Mouse (Mus musculus) myocyte (in vitro differentiated cells): ENCODE results near the gene Shank2. TPM values are rescaled to one million over a fixed set of nuclear protein-coding genes. Genes with fewer than 3 reads are reported as not detected.
A peak's percentile ranks its signal among the peaks of the same experiment; 100 is the strongest.

Source experiments
- H3K27me3 ChIP-seq: one replicate; pipeline ENCODE4 v1.6.1; 2011; ENCODE audit not compliant: control insufficient read depth, insufficient read depth, insufficient read length
- H3K36me3 ChIP-seq: one replicate; pipeline ENCODE4 v1.6.1; 2011; ENCODE audit not compliant: control insufficient read depth, insufficient read depth
- H3K4me2 ChIP-seq: one replicate; pipeline ENCODE4 v1.6.1; 2011; ENCODE audit warnings: low read depth, control low read depth
- H3K4me3 ChIP-seq: one replicate; pipeline ENCODE4 v1.5.1; 2011; ENCODE audit warnings: mild to moderate bottlenecking, control low read depth, moderate library complexity
- H3K79me2 ChIP-seq: one replicate; pipeline ENCODE4 v1.6.1; 2011; ENCODE audit not compliant: control insufficient read depth, insufficient read depth
- H3ac ChIP-seq: one replicate; pipeline ENCODE4 v1.6.1; 2011; ENCODE audit not compliant: control insufficient read depth, insufficient read length
- CEBPB ChIP-seq: IDR thresholded peaks from 2 replicates; pipeline ENCODE4 v1.6.1; 2011; ENCODE audit warnings: mild to moderate bottlenecking, moderate library complexity; ENCODE audit not compliant: poor library complexity, insufficient read depth, severe bottlenecking
- E2F4 ChIP-seq: IDR thresholded peaks from one replicate; pipeline ENCODE4 v1.6.1; 2011; ENCODE audit warnings: mild to moderate bottlenecking, control low read depth, moderate library complexity; ENCODE audit not compliant: insufficient read depth
- MAX ChIP-seq: IDR thresholded peaks from one replicate; pipeline ENCODE4 v1.6.1; 2011; ENCODE audit warnings: low read depth, mild to moderate bottlenecking, control low read depth
- MYOD1 ChIP-seq, 3 experiments: IDR thresholded peaks; one replicate each; pipeline ENCODE4 v1.6.1; 2011; ENCODE audit warnings: control low read depth in 2 of 3, low read depth in 2 of 3, mild to moderate bottlenecking in 2 of 3, moderate library complexity in 1 of 3; ENCODE audit not compliant: insufficient read length in 2 of 3, control insufficient read depth in 1 of 3
- MYOG ChIP-seq, 3 experiments: IDR thresholded peaks; one replicate each; pipeline ENCODE4 v1.6.1; 2011; ENCODE audit warnings: control low read depth in 2 of 3, low read depth in 2 of 3, mild to moderate bottlenecking in 2 of 3; ENCODE audit not compliant: insufficient read length in 2 of 3, control insufficient read depth in 1 of 3, insufficient read depth in 1 of 3
- POLR2A ChIP-seq: IDR thresholded peaks from one replicate; pipeline ENCODE4 v1.6.1; 2011; ENCODE audit warnings: low read depth, mild to moderate bottlenecking, control low read depth, moderate library complexity; ENCODE audit not compliant: insufficient read length
- POLR2AphosphoS2 ChIP-seq: IDR thresholded peaks from one replicate; pipeline ENCODE4 v1.6.1; 2011; ENCODE audit warnings: low read depth, control low read depth; ENCODE audit not compliant: insufficient read length
- REST ChIP-seq: IDR thresholded peaks from one replicate; pipeline ENCODE4 v1.6.1; 2011; ENCODE audit warnings: mild to moderate bottlenecking, control low read depth, moderate library complexity; ENCODE audit not compliant: insufficient read depth, insufficient read length
- SRF ChIP-seq: IDR thresholded peaks from one replicate; pipeline ENCODE4 v1.6.1; 2011; ENCODE audit warnings: low read depth; ENCODE audit not compliant: control insufficient read depth, insufficient read length
- TCF12 ChIP-seq: IDR thresholded peaks from one replicate; pipeline ENCODE4 v1.6.1; 2011; ENCODE audit warnings: mild to moderate bottlenecking, control low read depth; ENCODE audit not compliant: poor library complexity, insufficient read depth, severe bottlenecking
- TCF3 ChIP-seq: IDR thresholded peaks from one replicate; pipeline ENCODE4 v1.6.1; 2011; ENCODE audit warnings: low read depth, control low read depth; ENCODE audit not compliant: insufficient read length
- USF1 ChIP-seq: IDR thresholded peaks from one replicate; pipeline ENCODE4 v1.6.1; 2011; ENCODE audit warnings: low read depth, mild to moderate bottlenecking, control low read depth, moderate library complexity
- polyA plus RNA-seq: library from polyadenylated mRNA; unstranded; fragments of >200 nt; fragmentation: generic; extraction: Trizol; gene quantifications from one replicate; pipeline ENCODE4 v1.2.1, GENCODE M21; 2012; ENCODE audit warnings: missing spikeins

The Shank2 gene
- polyA plus RNA-seq, 1 experiment: 0.07 TPM

- Histone ChIP-seq H3K36me3 (no peaks in the 10 kb centered on the region), H3K79me2 (no peaks in the 10 kb centered on the region), H3ac (no peak overlapping the region), H3K4me2 (no peak overlapping the region), H3K4me3 (no peak overlapping the region), H3K27me3 (no peaks in the 10 kb centered on the region)
- no peak for TF ChIP-seq TCF3
- no peak for TF ChIP-seq POLR2A
- no peak for TF ChIP-seq TCF12
- no peak for TF ChIP-seq MYOD1 (IDR thresholded peaks at IDR 0.05; ENCODE audit: control insufficient read depth in 1 of 3, insufficient read length in 2 of 3, low read depth in 2 of 3)
- no peak for TF ChIP-seq MYOG (IDR thresholded peaks at IDR 0.05; ENCODE audit: control insufficient read depth in 1 of 3, insufficient read depth in 1 of 3, insufficient read length in 2 of 3, low read depth in 2 of 3)
- TF ChIP-seq E2F4: no peak
- TF ChIP-seq POLR2AphosphoS2: no peak
- no peak for TF ChIP-seq MAX
- TF ChIP-seq CEBPB: no peak
- TF ChIP-seq USF1: no peak
Measured at GRCm38 (mm10) chr7:144425953-144426352, 424.2 kb downstream of the Shank2 start.

- no peak overlapping the region for H3ac ChIP-seq
- no peaks in the 10 kb centered on the region for H3K36me3 ChIP-seq
- H3K27me3 ChIP-seq: no peaks in the 10 kb centered on the region
- no peaks in the 10 kb centered on the region for H3K79me2 ChIP-seq
- H3K4me3 ChIP-seq: no peak overlapping the region
- no peak overlapping the region for H3K4me2 ChIP-seq
- TF ChIP-seq POLR2A: no peak
Measured at GRCm38 (mm10) chr7:144426594-144426993, 424.9 kb downstream of the Shank2 start.

GRCm38 (mm10) chr7:144427460-144427859, 425.7 kb downstream of the Shank2 start:
- no peak for TF ChIP-seq TCF3
- TF ChIP-seq POLR2AphosphoS2: no peak
- TF ChIP-seq POLR2A: no peak
- TF ChIP-seq E2F4: no peak
- TF ChIP-seq TCF12: no peak
- no peak for TF ChIP-seq MYOG (IDR thresholded peaks at IDR 0.05; ENCODE audit: control insufficient read depth in 1 of 3, insufficient read depth in 1 of 3, insufficient read length in 2 of 3, low read depth in 2 of 3)
- TF ChIP-seq MYOD1 (IDR thresholded peaks at IDR 0.05; ENCODE audit: control insufficient read depth in 1 of 3, insufficient read length in 2 of 3, low read depth in 2 of 3): no peak
- no peak for TF ChIP-seq REST
- TF ChIP-seq USF1: no peak
- TF ChIP-seq CEBPB: no peak
- no peak for TF ChIP-seq SRF
- TF ChIP-seq MAX: no peak
- no peaks in the 10 kb centered on the region for H3K79me2 ChIP-seq
- H3K36me3 ChIP-seq: no peaks in the 10 kb centered on the region
- no peak overlapping the region for H3K4me3 ChIP-seq
- no peaks in the 10 kb centered on the region for H3K27me3 ChIP-seq
- no peak overlapping the region for H3K4me2 ChIP-seq
- no peak overlapping the region for H3ac ChIP-seq

GRCm38 (mm10) chr7:144432920-144433319, 431.2 kb downstream of the Shank2 start:
- no peaks in the 10 kb centered on the region for H3K79me2 ChIP-seq
- no peak overlapping the region for H3ac ChIP-seq
- H3K4me2 ChIP-seq: no peak overlapping the region
- no peak overlapping the region for H3K4me3 ChIP-seq
- H3K36me3 ChIP-seq: peaks cover 5% of the 10 kb centered on the region
- no peaks in the 10 kb centered on the region for H3K27me3 ChIP-seq
- TF ChIP-seq MYOG (IDR thresholded peaks at IDR 0.05; ENCODE audit: control insufficient read depth in 1 of 3, insufficient read depth in 1 of 3, insufficient read length in 2 of 3, low read depth in 2 of 3) (no peak), SRF (no peak)

- no peak for TF ChIP-seq USF1
- no peak for TF ChIP-seq MYOG (IDR thresholded peaks at IDR 0.05; ENCODE audit: control insufficient read depth in 1 of 3, insufficient read depth in 1 of 3, insufficient read length in 2 of 3, low read depth in 2 of 3)
- TF ChIP-seq REST: no peak
- no peak for TF ChIP-seq POLR2AphosphoS2
- TF ChIP-seq CEBPB: no peak
- TF ChIP-seq TCF12: no peak
- no peak for TF ChIP-seq MAX
- TF ChIP-seq POLR2A: no peak
- no peak for TF ChIP-seq E2F4
- TF ChIP-seq TCF3: no peak
- no peak for TF ChIP-seq MYOD1 (IDR thresholded peaks at IDR 0.05; ENCODE audit: control insufficient read depth in 1 of 3, insufficient read length in 2 of 3, low read depth in 2 of 3)
- Histone ChIP-seq H3ac (no peak overlapping the region), H3K36me3 (peaks cover 21% of the 10 kb centered on the region), H3K4me2 (no peak overlapping the region), H3K27me3 (no peaks in the 10 kb centered on the region), H3K79me2 (no peaks in the 10 kb centered on the region), H3K4me3 (no peak overlapping the region)
Measured at GRCm38 (mm10) chr7:144438811-144439210, 437.1 kb downstream of the Shank2 start.

GRCm38 (mm10) chr7:144441466-144441865, 439.7 kb downstream of the Shank2 start:
- no peaks in the 10 kb centered on the region for H3K79me2 ChIP-seq
- H3K36me3 ChIP-seq: peaks cover 38% of the 10 kb centered on the region
- H3ac ChIP-seq: no peak overlapping the region
- TF ChIP-seq MYOG (IDR thresholded peaks at IDR 0.05; ENCODE audit: control insufficient read depth in 1 of 3, insufficient read depth in 1 of 3, insufficient read length in 2 of 3, low read depth in 2 of 3) (peak in 1 of 3 experiments; percentile 30), MYOD1 (IDR thresholded peaks at IDR 0.05; ENCODE audit: control insufficient read depth in 1 of 3, insufficient read length in 2 of 3, low read depth in 2 of 3) (peak in 2 of 3 experiments; percentile 67 to 92), SRF (no peak)
- H3K27me3 ChIP-seq: no peaks in the 10 kb centered on the region
- peak overlapping the region; percentile 50 for H3K4me2 ChIP-seq
- no peak overlapping the region for H3K4me3 ChIP-seq
